Mouse (Mus musculus) activated CD4-positive, CD25-positive, alpha-beta regulatory T cell, adult 4 months (primary cell): ENCODE measurements around the gene Hdgfl1. TPM values are rescaled to one million over a fixed set of nuclear protein-coding genes. Genes with fewer than 3 reads are reported as not detected.

ENCODE experiments used
- ATAC-seq: one replicate; pipeline ENCODE4 v1.8.0; 2017
- polyA plus RNA-seq, 2 experiments: library from polyadenylated mRNA; unstranded; fragments of 100-300 nt; shearing (Covaris generic); gene quantifications; one replicate each; pipeline ENCODE4 v1.2.1; 2017

Hdgfl1 gene
- not detected for polyA plus RNA-seq

GRCm38 (mm10) chr13:26769955-26770354, at the start of gene Hdgfl1:
Gene Hdgfl1 (minus strand): TSS chr13:26770165.
- ATAC-seq, result no peak

DNA sequence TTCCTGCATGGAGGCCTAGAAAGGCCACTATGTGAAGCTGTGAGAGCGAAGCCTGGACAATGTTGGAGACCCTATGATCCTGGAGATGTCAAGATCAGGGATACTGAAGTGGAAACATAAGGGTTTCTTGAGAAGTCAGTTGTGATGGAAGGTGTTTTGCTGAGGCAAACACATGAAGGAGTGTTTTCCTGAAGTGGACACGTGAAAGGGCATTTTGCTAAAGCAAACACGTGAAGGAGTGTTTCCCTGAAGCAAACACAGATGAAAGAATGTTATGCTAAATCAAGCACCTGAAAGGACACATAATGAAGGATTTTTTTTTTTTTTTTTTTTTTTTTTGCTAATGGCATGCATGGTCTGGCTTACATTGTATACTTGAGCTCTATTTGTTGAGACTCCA, 25.5 kb upstream of the Hdgfl1 start:
- no peak for ATAC-seq

GRCm38 (mm10) chr13:26769424-26769823, 541 bp downstream of the Hdgfl1 start:
- no peak for ATAC-seq

DNA sequence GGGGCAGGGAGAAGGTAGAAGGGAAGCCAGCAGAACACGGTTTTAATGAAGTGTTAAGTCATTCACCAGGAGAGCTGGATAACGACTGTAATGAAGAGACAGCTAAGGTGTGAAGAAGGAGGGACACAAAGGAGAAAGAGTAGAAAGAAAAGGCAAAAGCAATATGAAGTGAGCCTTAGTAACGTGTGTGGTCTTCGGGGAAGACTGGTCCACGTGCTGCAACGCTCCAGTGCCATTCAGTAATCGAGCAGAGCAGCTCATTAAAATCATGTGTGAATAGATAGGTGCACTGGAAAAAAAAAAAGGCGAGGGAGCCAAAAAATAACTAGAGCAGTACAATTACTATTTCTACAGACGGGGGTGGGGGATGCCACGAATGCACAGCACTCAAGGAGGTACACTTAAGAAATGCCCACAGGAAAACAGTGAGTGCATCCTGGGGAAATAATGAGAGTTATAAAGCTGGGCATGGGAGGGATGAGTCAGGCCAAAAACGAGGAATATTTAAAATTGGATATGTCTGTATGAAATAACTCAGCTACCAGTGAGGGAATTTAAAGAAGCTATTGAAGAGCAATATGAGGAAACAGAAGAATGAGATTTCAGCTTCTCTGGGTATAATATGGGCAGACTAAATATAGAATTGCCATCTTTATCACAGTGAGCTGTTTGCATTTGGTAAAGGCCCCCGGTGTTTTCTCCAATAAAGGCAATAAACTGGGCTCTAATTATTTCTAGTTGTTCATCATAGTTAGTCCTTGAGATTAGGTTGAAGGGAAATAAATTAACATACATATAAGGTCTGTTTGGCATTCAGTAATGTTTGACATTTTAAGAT, 7.8 kb downstream of the Hdgfl1 start:
- no peak for ATAC-seq

- no peak for ATAC-seq
Observed at GRCm38 (mm10) chr13:26752863-26753262, 17.1 kb downstream of the Hdgfl1 start.

DNA sequence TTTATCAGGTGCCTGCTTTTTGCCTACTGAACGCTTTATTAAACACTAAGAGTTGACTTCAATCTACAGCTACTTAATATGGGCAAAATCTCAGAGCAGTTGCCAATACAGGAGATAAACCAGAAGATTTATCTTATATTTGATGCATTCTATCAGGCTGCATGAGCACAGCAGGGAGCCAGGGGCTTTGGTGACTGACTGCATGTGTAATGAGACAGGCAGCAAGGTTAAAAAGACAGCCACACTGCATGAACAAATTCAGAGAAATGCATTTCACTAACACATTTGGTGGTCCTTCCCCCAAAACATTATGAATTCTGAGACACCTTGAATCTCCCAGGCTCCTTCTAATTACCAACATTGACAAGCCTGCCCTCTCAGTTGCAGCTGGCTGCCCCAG, 17.6 kb downstream of the Hdgfl1 start:
- no peak for ATAC-seq

- no peak for ATAC-seq
Observed at GRCm38 (mm10) chr13:26745760-26746457, 24.1 kb downstream of the Hdgfl1 start.

- ATAC-seq, result no peak
Observed at GRCm38 (mm10) chr13:26745059-26745759, 24.8 kb downstream of the Hdgfl1 start.

GRCm38 (mm10) chr13:26744068-26744467, 25.9 kb downstream of the Hdgfl1 start:
- ATAC-seq, result no peak

- ATAC-seq, result no peak
Observed at GRCm38 (mm10) chr13:26734981-26735380, 35.0 kb downstream of the Hdgfl1 start.

- ATAC-seq, result no peak
Observed at GRCm38 (mm10) chr13:26724250-26724649, 45.7 kb downstream of the Hdgfl1 start.

DNA sequence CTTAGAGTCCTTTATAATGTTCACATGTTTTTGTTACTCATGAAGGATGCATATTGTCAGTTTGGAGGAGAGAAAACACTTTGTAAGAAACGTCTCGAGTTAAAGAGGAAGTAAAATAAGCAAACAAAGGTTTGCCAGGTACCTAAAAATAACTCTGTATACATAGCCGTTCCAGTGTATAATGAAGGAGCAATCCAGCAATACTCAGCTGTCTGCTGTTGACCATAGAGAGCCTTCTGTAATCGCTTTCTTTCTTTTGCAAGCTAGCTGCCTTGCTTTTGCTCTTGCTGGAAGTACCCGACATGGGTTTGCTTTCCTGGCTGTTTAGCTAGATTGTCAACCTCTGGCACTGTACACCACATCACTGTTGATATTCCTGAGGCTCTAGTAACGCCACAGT, 48.6 kb downstream of the Hdgfl1 start:
- ATAC-seq, result no peak

GRCm38 (mm10) chr13:26720917-26721316, 49.0 kb downstream of the Hdgfl1 start:
- no peak for ATAC-seq

GRCm38 (mm10) chr13:26719146-26719715, 50.7 kb downstream of the Hdgfl1 start:
- no peak for ATAC-seq
